Mouse (Mus musculus) limb, embryonic 14.5 days (tissue): ENCODE measurements around the gene Sacs. TPM values are rescaled to one million over a fixed set of nuclear protein-coding genes. Genes with fewer than 3 reads are reported as not detected.

Experiments
- ATAC-seq: fragments of 200-750 bp; cut with Nextera tagmentation; 2 replicates; pipeline ENCODE4 v1.8.0; 2017; ENCODE audit warnings: low read depth, moderate number of reproducible peaks, moderate TSS enrichment; ENCODE audit not compliant: low FRiP score
- DNase-seq: peaks from one replicate; pipeline ENCODE4 v3.0.0-alpha.2; 2015; ENCODE audit warnings: low spot score
- H3K27ac ChIP-seq: fragments of 300-500 bp; sonication (generic); replicated peaks from 2 replicates; pipeline ENCODE4 v1.5.1; 2014; ENCODE audit warnings: low read depth, mild to moderate bottlenecking, low read length, moderate library complexity, mixed read lengths
- H3K27me3 ChIP-seq: fragments of 300-500 bp; sonication (generic); 2 replicates; pipeline ENCODE4 v1.6.1; 2014; ENCODE audit warnings: low read length, mixed read lengths; ENCODE audit not compliant: control insufficient read depth, insufficient read depth
- H3K36me3 ChIP-seq: fragments of 300-500 bp; sonication (generic); 2 replicates; pipeline ENCODE4 v1.6.1; 2014; ENCODE audit warnings: mild to moderate bottlenecking, low read length, moderate library complexity, mixed read lengths; ENCODE audit not compliant: control insufficient read depth, insufficient read depth
- H3K4me1 ChIP-seq: fragments of 300-500 bp; sonication (generic); 2 replicates; pipeline ENCODE4 v1.6.1; 2014; ENCODE audit warnings: antibody characterized with exemption, low read length, mixed read lengths; ENCODE audit not compliant: control insufficient read depth, insufficient read depth
- H3K4me2 ChIP-seq: fragments of 300-500 bp; sonication (generic); replicated peaks from 2 replicates; pipeline ENCODE4 v1.6.1; 2014; ENCODE audit warnings: low read depth, mild to moderate bottlenecking, low read length, moderate library complexity; ENCODE audit not compliant: severe bottlenecking
- H3K4me3 ChIP-seq: fragments of 300-500 bp; sonication (generic); replicated peaks from 2 replicates; pipeline ENCODE4 v1.5.1; 2014; ENCODE audit warnings: low read length
- H3K9ac ChIP-seq: fragments of 300-500 bp; sonication (generic); 2 replicates; pipeline ENCODE4 v1.6.1; 2014; ENCODE audit warnings: mild to moderate bottlenecking, low read depth, low read length, moderate library complexity; ENCODE audit not compliant: severe bottlenecking
- H3K9me3 ChIP-seq: fragments of 300-500 bp; sonication (generic); 2 replicates; pipeline ENCODE4 v1.6.1; 2016; ENCODE audit warnings: low read length; ENCODE audit not compliant: control insufficient read depth
- POLR2A ChIP-seq: fragments of 200-500 bp; IDR thresholded peaks from 2 replicates; pipeline ENCODE4 v1.8.0; 2012; ENCODE audit warnings: inconsistent platforms, mild to moderate bottlenecking, moderate library complexity, borderline replicate concordance; ENCODE audit not compliant: insufficient read depth, insufficient read length; ENCODE audit errors: extremely low read depth
- WGBS: fragments of 180-500 bp; shearing (Covaris S2); extraction: QIAGEN DNeasy Blood & Tissue Kit; methylation state at CpG from one replicate; pipeline ENCODE4 v1.1.7; 2014; 5-methylcytosine and 5-hydroxymethylcytosine counted together
- polyA plus RNA-seq, 2 experiments: library from polyadenylated mRNA; depleted of rRNA in 1 of 2; stranded (reverse) in 1 of 2; unstranded in 1 of 2; fragments of >200 nt; fragmentation: Nextera tagmentation in 1 of 2; extraction: Ambion mirVana in 1 of 2; gene quantifications; 2 replicates each; pipeline versions ENCODE4 v1.2.1 to v1.2.3; 2012 to 2014

Gene Sacs
- polyA plus RNA-seq, 2 experiments, result 3.8 to 4.2 TPM

DNA sequence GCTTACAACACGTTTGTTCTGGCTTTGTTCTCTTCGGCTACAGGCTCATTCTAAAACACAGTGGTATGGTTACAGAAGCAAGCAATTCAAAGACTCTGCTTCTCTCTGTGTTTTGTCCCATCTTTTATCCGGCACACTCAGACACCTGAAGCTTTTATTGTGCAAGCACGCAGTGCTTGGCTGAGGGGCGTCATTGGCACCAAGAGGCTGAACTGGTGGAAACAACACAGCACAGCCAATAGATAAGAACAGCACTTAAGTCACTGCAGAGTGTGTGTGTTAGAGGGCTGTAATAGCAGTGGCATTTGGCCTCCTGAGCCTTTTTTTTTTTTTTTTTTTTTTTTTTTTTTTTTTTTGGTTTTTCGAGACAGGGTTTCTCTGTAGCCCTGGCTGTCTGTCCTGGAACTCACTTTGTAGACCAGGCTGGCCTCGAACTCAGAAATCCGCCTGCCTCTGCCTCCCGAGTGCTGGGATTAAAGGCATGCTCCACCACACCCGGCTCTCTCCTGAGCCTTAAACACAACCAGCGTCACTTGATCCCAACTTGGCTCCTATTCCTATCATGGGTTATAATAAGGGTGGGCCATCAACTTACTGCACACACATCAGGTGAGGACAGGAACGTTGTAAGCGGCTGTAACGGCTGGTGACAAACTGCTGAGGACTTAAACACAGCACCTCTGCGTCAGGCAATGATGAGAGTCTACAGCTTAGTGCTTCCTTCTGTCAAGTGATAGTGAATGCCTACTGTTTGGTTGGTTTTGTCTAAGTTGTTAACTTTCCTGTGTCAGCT lies 114.5 kb downstream of the Sacs start:
- WGBS, result 79% methylated on average over 15 of the region's 15 CpGs
- Histone ChIP-seq H3K9me3 (peaks cover 8% of the 10 kb centered on the region; the same call in 1 of the 2 replicates), H3K4me3 (no peak overlapping the region), H3K4me2 (no peak overlapping the region), H3K36me3 (no peaks in the 10 kb centered on the region), H3K27ac (no peak overlapping the region), H3K27me3 (no peaks in the 10 kb centered on the region), H3K4me1 (no peaks in the 10 kb centered on the region), H3K9ac (no peak overlapping the region)
- DNase-seq, result no peak
- ATAC-seq, result no peak
- TF ChIP-seq POLR2A, result no peak

GRCm38 (mm10) chr14:61258352-61258751 lies 120.1 kb downstream of the Sacs start, which contains the start of gene Sgcg:
TSS of gene Sgcg (minus strand) at chr14:61258490.
- TF ChIP-seq POLR2A, result no peak
- WGBS, result 33% methylated on average over 11 of the region's 11 CpGs
- Histone ChIP-seq H3K27ac (no peak within 1 kb of the TSS), H3K4me1 (no peaks in the 10 kb centered on the region), H3K27me3 (no peaks in the 10 kb centered on the region), H3K36me3 (no peaks in the 10 kb centered on the region), H3K9me3 (no peaks in the 10 kb centered on the region), H3K4me2 (no peak within 1 kb of the TSS), H3K4me3 (no peak within 1 kb of the TSS), H3K9ac (no peak within 1 kb of the TSS)
- ATAC-seq, result peak; percentile 9
- DNase-seq, result peak; percentile 16

DNA sequence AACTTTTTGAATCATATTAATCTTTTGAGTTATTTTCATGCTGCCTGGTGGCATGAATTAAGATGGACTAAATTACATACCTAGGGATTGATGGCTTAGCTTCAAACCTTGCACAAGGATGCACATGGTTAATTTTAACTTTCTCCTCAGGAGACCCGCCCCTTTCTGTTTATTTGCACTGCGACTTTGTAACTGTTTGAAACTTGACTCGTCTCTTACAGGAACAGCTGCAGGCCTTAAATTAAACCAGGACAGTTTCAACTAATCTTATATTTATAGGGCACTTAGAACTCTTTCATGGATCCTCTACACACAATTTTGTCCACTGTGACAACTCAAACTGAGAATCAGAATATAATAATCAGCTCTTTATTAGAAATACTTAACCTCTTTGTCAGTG lies 120.8 kb downstream of the Sacs start:
- H3K4me3 ChIP-seq, result no peak overlapping the region
- no peak for TF ChIP-seq POLR2A
- WGBS, result 7% methylated on average over 3 of the region's 3 CpGs
- no peaks in the 10 kb centered on the region for H3K9me3 ChIP-seq
- H3K4me1 ChIP-seq, result no peaks in the 10 kb centered on the region
- no peak overlapping the region for H3K9ac ChIP-seq
- no peak overlapping the region for H3K4me2 ChIP-seq
- no peak overlapping the region for H3K27ac ChIP-seq
- H3K36me3 ChIP-seq, result no peaks in the 10 kb centered on the region
- DNase-seq (peak; percentile 16), ATAC-seq (peak; percentile 50)
- H3K27me3 ChIP-seq, result no peaks in the 10 kb centered on the region

DNA sequence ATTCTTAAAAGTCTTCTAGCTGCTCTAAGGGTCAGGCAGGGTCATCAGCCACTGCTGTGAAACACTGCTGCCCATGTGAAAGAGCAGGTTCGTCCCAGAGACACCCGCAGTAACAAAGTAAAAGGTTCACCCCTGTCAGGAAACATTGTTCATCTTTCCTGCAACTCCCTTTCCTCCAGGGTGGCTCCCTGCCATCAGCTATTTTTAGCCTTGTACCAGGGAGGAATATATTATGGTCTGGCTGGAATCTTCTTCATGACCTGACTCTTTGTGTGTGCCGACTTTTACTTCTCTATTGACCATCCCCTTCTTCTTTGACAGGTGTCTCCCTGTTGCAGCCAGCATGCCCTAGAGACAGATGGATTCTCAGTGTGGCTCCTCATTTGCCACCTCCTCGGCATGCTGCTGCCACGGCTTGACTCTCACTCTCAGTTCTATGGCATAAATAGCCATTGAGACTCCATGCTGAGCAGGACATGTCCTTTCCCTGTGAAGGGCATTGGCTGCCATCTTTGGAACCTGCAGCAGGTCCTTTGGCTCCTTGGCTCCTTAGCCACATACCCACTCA lies 129.7 kb downstream of the Sacs start:
- Histone ChIP-seq H3K27me3 (no peaks in the 10 kb centered on the region; the same call in 1 of the 2 replicates), H3K4me1 (no peaks in the 10 kb centered on the region), H3K4me2 (no peak overlapping the region), H3K27ac (no peak overlapping the region), H3K9ac (no peak overlapping the region), H3K4me3 (no peak overlapping the region), H3K9me3 (no peaks in the 10 kb centered on the region), H3K36me3 (no peaks in the 10 kb centered on the region)
- DNase-seq (no peak), ATAC-seq (no peak)
- TF ChIP-seq POLR2A, result no peak
- WGBS, result 65% methylated on average over 5 of the region's 5 CpGs

GRCm38 (mm10) chr14:61274414-61275198 lies 136.3 kb downstream of the Sacs start:
- Histone ChIP-seq H3K9ac (0 out of 2 replicates have a peak overlapping the region, but pooled peaks have one; percentile 17), H3K27ac (no peak overlapping the region), H3K9me3 (no peaks in the 10 kb centered on the region), H3K4me1 (no peaks in the 10 kb centered on the region), H3K4me3 (peak overlapping the region; percentile 22), H3K4me2 (peak overlapping the region; percentile 40), H3K27me3 (peaks cover 28% of the 10 kb centered on the region), H3K36me3 (no peaks in the 10 kb centered on the region)
- 5% methylated on average over 37 of the region's 38 CpGs for WGBS
- ATAC-seq (no peak), DNase-seq (no peak)
- no peak for TF ChIP-seq POLR2A
